In the genomic region with DNA sequence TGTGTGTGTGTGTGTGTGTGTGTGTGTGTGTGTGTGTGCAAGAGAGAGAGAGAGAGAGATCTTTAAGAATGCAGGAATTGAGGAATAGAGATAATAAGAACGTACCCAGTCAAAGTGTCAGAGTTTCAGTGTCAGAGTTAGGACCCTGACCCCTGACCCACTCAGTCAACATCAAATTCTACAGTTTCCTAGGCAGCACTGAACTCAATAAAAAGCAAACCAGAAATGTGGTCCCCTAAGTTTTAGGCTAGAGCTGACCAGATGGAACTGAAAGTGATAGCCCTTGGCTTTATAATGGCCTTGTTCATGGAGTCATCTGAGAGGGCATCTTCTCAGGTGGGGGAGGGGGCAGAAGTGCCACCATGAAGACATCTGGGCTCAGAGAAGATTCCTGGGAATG, we compare ENCODE assay signal across 20 mouse cellular contexts. TPM values are rescaled to one million over a fixed set of nuclear protein-coding genes. Genes with fewer than 3 reads are reported as not detected.
DNase-seq lines count a peak whose midpoint lies in the region; ATAC-seq lines count a peak whose summit lies in the region.
"Had no signal": no experiment of that assay in that cellular context is flagged by ENCODE, and none has a peak within 500 bp of the region (broad histone marks: within the 10 kb centered on the region; RNA-seq: fewer than 3 reads in every experiment).

No protein-coding gene starts in this region.

- no peaks in the 10 kb centered on the region for H3K27me3 ChIP-seq in hindbrain, embryonic 10.5 days (ENCODE audit: insufficient read depth, poor library complexity, severe bottlenecking)
- H3K27me3 ChIP-seq in hindbrain, embryonic 14.5 days (ENCODE audit: control insufficient read depth, insufficient read depth, low read length): no peaks in the 10 kb centered on the region
- no peaks in the 10 kb centered on the region for H3K27me3 ChIP-seq in midbrain, embryonic 11.5 days (ENCODE audit: control insufficient read depth, insufficient read depth, low read length)
- H3K27me3 ChIP-seq in midbrain, embryonic 14.5 days (ENCODE audit: control insufficient read depth, insufficient read depth, low read length): no peaks in the 10 kb centered on the region
- H3K27me3 ChIP-seq: embryonic facial prominence, embryonic 12.5 days; forebrain, embryonic 12.5 days; heart, embryonic 15.5 days had no signal

- H3K4me1 ChIP-seq in hindbrain, embryonic 10.5 days (replicated peaks): peaks cover 22% of the 10 kb centered on the region
- peaks cover under 1% of the 10 kb centered on the region; the same call in 1 of the 2 replicates for H3K4me1 ChIP-seq in hindbrain, embryonic 14.5 days (replicated peaks; ENCODE audit: control insufficient read depth, insufficient read depth, low read length)
- H3K4me1 ChIP-seq in midbrain, embryonic 11.5 days (ENCODE audit: control insufficient read depth, insufficient read depth, low read length): peaks cover 2% of the 10 kb centered on the region; the same call in 1 of the 2 replicates
- H3K4me1 ChIP-seq in midbrain, embryonic 14.5 days (ENCODE audit: control insufficient read depth, insufficient read depth, low read length): no peaks in the 10 kb centered on the region
- H3K4me1 ChIP-seq: embryonic facial prominence, embryonic 12.5 days; heart, embryonic 15.5 days had no signal

- no peaks in the 10 kb centered on the region for H3K9me3 ChIP-seq in hindbrain, embryonic 10.5 days
- no peaks in the 10 kb centered on the region for H3K9me3 ChIP-seq in hindbrain, embryonic 14.5 days (ENCODE audit: control insufficient read depth, low read length)
- H3K9me3 ChIP-seq in midbrain, embryonic 11.5 days (ENCODE audit: control insufficient read depth, low read length): no peaks in the 10 kb centered on the region
- H3K9me3 ChIP-seq in midbrain, embryonic 14.5 days (ENCODE audit: control insufficient read depth, low read length): no peaks in the 10 kb centered on the region
- H3K9me3 ChIP-seq: embryonic facial prominence, embryonic 12.5 days; forebrain, embryonic 12.5 days; heart, embryonic 15.5 days had no signal

- no peak overlapping the region for H3K4me3 ChIP-seq in hindbrain, embryonic 10.5 days
- no peak overlapping the region for H3K4me3 ChIP-seq in hindbrain, embryonic 14.5 days (replicated peaks; ENCODE audit: low read length)
- no peak overlapping the region for H3K4me3 ChIP-seq in midbrain, embryonic 11.5 days (ENCODE audit: low read depth, low read length)
- H3K4me3 ChIP-seq in midbrain, embryonic 14.5 days (replicated peaks; ENCODE audit: low read depth, low read length): no peak overlapping the region
- H3K4me3 ChIP-seq: embryonic facial prominence, embryonic 12.5 days; forebrain, embryonic 12.5 days; heart, embryonic 15.5 days had no signal

- H3K9ac ChIP-seq in hindbrain, embryonic 14.5 days: no peak overlapping the region
- no peak overlapping the region for H3K9ac ChIP-seq in midbrain, embryonic 11.5 days (ENCODE audit: low read length)
- no peak overlapping the region for H3K9ac ChIP-seq in midbrain, embryonic 14.5 days (replicated peaks; ENCODE audit: low read length)
- H3K9ac ChIP-seq: embryonic facial prominence, embryonic 12.5 days; forebrain, embryonic 12.5 days; forebrain, postnatal 0 days; heart, embryonic 15.5 days had no signal

- H3K36me3 ChIP-seq in hindbrain, embryonic 10.5 days: no peaks in the 10 kb centered on the region
- no peaks in the 10 kb centered on the region for H3K36me3 ChIP-seq in hindbrain, embryonic 14.5 days (replicated peaks; ENCODE audit: control insufficient read depth, insufficient read depth)
- H3K36me3 ChIP-seq in midbrain, embryonic 11.5 days (ENCODE audit: control insufficient read depth, insufficient read depth, low read length): no peaks in the 10 kb centered on the region
- no peaks in the 10 kb centered on the region for H3K36me3 ChIP-seq in midbrain, embryonic 14.5 days (ENCODE audit: control insufficient read depth, insufficient read depth, low read length)
- H3K36me3 ChIP-seq: embryonic facial prominence, embryonic 12.5 days; forebrain, embryonic 12.5 days; heart, embryonic 15.5 days had no signal

- 12% methylated on average over 1 of the region's 1 CpGs for WGBS in hindbrain, embryonic 10.5 days
- 22% methylated on average over 1 of the region's 1 CpGs for WGBS in hindbrain, embryonic 14.5 days
- 4% methylated on average over 1 of the region's 1 CpGs for WGBS in midbrain, embryonic 11.5 days
- WGBS in midbrain, embryonic 14.5 days: 12% methylated on average over 1 of the region's 1 CpGs

- peak; percentile 33 for DNase-seq in hindbrain, embryonic 10.5 days (ENCODE audit: low spot score)
- DNase-seq in hindbrain, embryonic 14.5 days (ENCODE audit: low spot score): no peak
- DNase-seq in midbrain, embryonic 11.5 days (ENCODE audit: low spot score, missing footprints): no peak
- DNase-seq in midbrain, embryonic 14.5 days: no peak
- peak; percentile 19 for DNase-seq in embryo, embryonic 11 days
- peak; percentile 18 for DNase-seq in mesoderm, embryonic 11.5 days (ENCODE audit: low read depth, low spot score)
- no peak for DNase-seq in spleen, adult 18-20 months
- DNase-seq: adrenal gland, adult 8-10 months; adrenal gland, postnatal 36 days; cerebellum, adult 2 months; cerebellum, postnatal 10 days; forebrain, postnatal 0 days; gastrocnemius, postnatal 14 days; heart, postnatal 14 days; kidney, adult 11 months had no signal

- no peak overlapping the region for H3K4me2 ChIP-seq in hindbrain, embryonic 14.5 days (replicated peaks)
- H3K4me2 ChIP-seq in midbrain, embryonic 11.5 days: no peak overlapping the region
- H3K4me2 ChIP-seq in midbrain, embryonic 14.5 days (ENCODE audit: low read length): no peak overlapping the region
- H3K4me2 ChIP-seq: embryonic facial prominence, embryonic 12.5 days; forebrain, embryonic 12.5 days; heart, embryonic 15.5 days had no signal

- ATAC-seq in hindbrain, embryonic 14.5 days (ENCODE audit: low FRiP score): no peak
- peak; percentile 23; the same call in 1 of the 2 replicates for ATAC-seq in midbrain, embryonic 11.5 days (ENCODE audit: low FRiP score)
- no peak for ATAC-seq in midbrain, embryonic 14.5 days (ENCODE audit: low FRiP score, low TSS enrichment)
- ATAC-seq: forebrain, postnatal 0 days; hindbrain, postnatal 0 days had no signal

- H3K27ac ChIP-seq in hindbrain, embryonic 10.5 days: peak overlapping the region; percentile 54; the same call in 1 of the 2 replicates
- no peak overlapping the region for H3K27ac ChIP-seq in hindbrain, embryonic 14.5 days
- H3K27ac ChIP-seq in midbrain, embryonic 11.5 days (ENCODE audit: low read depth, low read length): no peak overlapping the region
- H3K27ac ChIP-seq in midbrain, embryonic 14.5 days (replicated peaks; ENCODE audit: low read depth, low read length): no peak overlapping the region
- H3K27ac ChIP-seq: embryonic facial prominence, embryonic 12.5 days; forebrain, embryonic 12.5 days; heart, embryonic 15.5 days; hindbrain, postnatal 0 days had no signal

RNA-seq across cellular contexts. Expression of a gene that starts 1.7 kb away (rescaled TPM):
- polyA plus RNA-seq in hindbrain, embryonic 10.5 days (2016; fragmentation: Nextera tagmentation; extraction: Ambion mirVana): 0.42 and 0.46 TPM in 2 replicates
- polyA plus RNA-seq in hindbrain, embryonic 14.5 days (2014; fragmentation: Nextera tagmentation; extraction: Ambion mirVana): 0.19 TPM in 1 of 2 replicates, not detected in the other
- polyA plus RNA-seq in midbrain, embryonic 11.5 days (2014; fragmentation: Nextera tagmentation; extraction: Ambion mirVana): 0.18 and 0.22 TPM in 2 replicates
- polyA plus RNA-seq in midbrain, embryonic 14.5 days (2014; fragmentation: Nextera tagmentation; extraction: Ambion mirVana): 0.16 and 0.20 TPM in 2 replicates
- polyA plus RNA-seq: cerebellum, adult 2 months; forebrain, embryonic 12.5 days; gonadal fat pad, adult 2 months; heart, embryonic 15.5 days; hindbrain, postnatal 0 days had no signal

Comparison
In these comparisons a context has a peak if more than half of its experiments do, and no peak if none do; other contexts are left out.
1. DNase-seq: peak in hindbrain, embryonic 10.5 days (single experiment), embryo, embryonic 11 days (single experiment) and mesoderm, embryonic 11.5 days (single experiment); none in hindbrain, embryonic 14.5 days (single experiment), midbrain, embryonic 11.5 days (single experiment), midbrain, embryonic 14.5 days (single experiment) and spleen, adult 18-20 months (0 of 2).